Mouse (Mus musculus) lung, embryonic 14.5 days (tissue): ENCODE results near the gene Nt5dc2. TPM values are rescaled to one million over a fixed set of nuclear protein-coding genes. Genes with fewer than 3 reads are reported as not detected.
A peak's percentile ranks its signal among the peaks of the same experiment; 100 is the strongest.

ENCODE experiments used
- ATAC-seq: fragments of 200-750 bp; cut with Nextera tagmentation; 2 replicates; pipeline ENCODE4 v1.8.0; 2017; ENCODE audit warnings: mild to moderate bottlenecking, moderate TSS enrichment, moderate library complexity; ENCODE audit not compliant: insufficient read depth
- DNase-seq: peaks from one replicate; pipeline ENCODE4 v3.0.0-alpha.2; 2015
- H3K27ac ChIP-seq: fragments of 300-500 bp; sonication (generic); 2 replicates; pipeline ENCODE4 v1.5.1; 2014; ENCODE audit warnings: low read depth, mild to moderate bottlenecking, moderate library complexity
- H3K27me3 ChIP-seq: fragments of 300-500 bp; sonication (generic); 2 replicates; pipeline ENCODE4 v1.6.1; 2014; ENCODE audit warnings: low read length, control low read depth; ENCODE audit not compliant: insufficient read depth
- H3K36me3 ChIP-seq: fragments of 300-500 bp; sonication (generic); 2 replicates; pipeline ENCODE4 v1.6.1; 2014; ENCODE audit warnings: control low read depth; ENCODE audit not compliant: insufficient read depth
- H3K4me1 ChIP-seq: fragments of 300-500 bp; sonication (generic); 2 replicates; pipeline ENCODE4 v1.6.1; 2014; ENCODE audit warnings: antibody characterized with exemption, control low read depth; ENCODE audit not compliant: insufficient read depth
- H3K4me2 ChIP-seq: fragments of 300-500 bp; sonication (generic); 2 replicates; pipeline ENCODE4 v1.6.1; 2014; ENCODE audit warnings: mild to moderate bottlenecking
- H3K4me3 ChIP-seq: fragments of 300-500 bp; sonication (generic); 2 replicates; pipeline ENCODE4 v1.5.1; 2014; ENCODE audit warnings: low read depth, low read length
- H3K9ac ChIP-seq: fragments of 300-500 bp; sonication (generic); 2 replicates; pipeline ENCODE4 v1.6.1; 2014
- H3K9me3 ChIP-seq: fragments of 300-500 bp; sonication (generic); 2 replicates; pipeline ENCODE4 v1.6.1; 2016; ENCODE audit warnings: low read depth, low read length, control low read depth
- CTCF ChIP-seq: IDR thresholded peaks from 2 replicates; pipeline ENCODE4 v1.5.1; 2016; ENCODE audit warnings: antibody characterized with exemption, low read depth
- WGBS: fragments of 180-500 bp; shearing (Covaris S2); extraction: QIAGEN DNeasy Blood & Tissue Kit; methylation state at CpG from one replicate; pipeline ENCODE4 v1.1.7; 2014; 5-methylcytosine and 5-hydroxymethylcytosine counted together
- polyA plus RNA-seq: library from polyadenylated mRNA; unstranded; fragments of >200 nt; fragmentation: Nextera tagmentation; extraction: Ambion mirVana; gene quantifications from 2 replicates; pipeline ENCODE4 v1.2.1, GENCODE M21; 2014

Nt5dc2 gene
- polyA plus RNA-seq, 1 experiment from 2014 or later: 510 TPM

- Histone ChIP-seq H3K27me3 (no peaks in the 10 kb centered on the region), H3K9ac (no peak overlapping the region), H3K9me3 (no peaks in the 10 kb centered on the region), H3K4me3 (peak overlapping the region; percentile 92), H3K4me1 (peaks cover 29% of the 10 kb centered on the region), H3K4me2 (peak overlapping the region; percentile 97), H3K36me3 (peaks cover 21% of the 10 kb centered on the region), H3K27ac (peak overlapping the region; percentile 95)
- 63% methylated on average over 15 of the region's 15 CpGs for WGBS
- ATAC-seq (no peak), DNase-seq (no peak)
- no peak for TF ChIP-seq CTCF
These were observed 1.3 kb upstream of the Nt5dc2 start for GRCm38 (mm10) chr14:31129326-31130235.

GRCm38 (mm10) chr14:31131272-31131821 lies 494 bp downstream of the Nt5dc2 start:
- no peaks in the 10 kb centered on the region for H3K27me3 ChIP-seq
- H3K4me2 ChIP-seq: peak overlapping the region; percentile 97
- ATAC-seq (no peak; the same call in 1 of the 2 replicates), DNase-seq (peak; percentile 68)
- peak overlapping the region; percentile 92 for H3K9ac ChIP-seq
- H3K4me1 ChIP-seq: peaks cover 25% of the 10 kb centered on the region
- H3K4me3 ChIP-seq: peak overlapping the region; percentile 92
- no peak for TF ChIP-seq CTCF
- under 1% methylated on average over 43 of the region's 43 CpGs for WGBS
- peak overlapping the region; percentile 95 for H3K27ac ChIP-seq
- H3K36me3 ChIP-seq: peaks cover 36% of the 10 kb centered on the region
- no peaks in the 10 kb centered on the region for H3K9me3 ChIP-seq

- Histone ChIP-seq H3K27ac (no peak overlapping the region), H3K27me3 (no peaks in the 10 kb centered on the region), H3K9me3 (no peaks in the 10 kb centered on the region), H3K4me3 (peak overlapping the region; percentile 92), H3K36me3 (peaks cover 42% of the 10 kb centered on the region), H3K4me1 (peaks cover 25% of the 10 kb centered on the region), H3K9ac (peak overlapping the region; percentile 92), H3K4me2 (peak overlapping the region; percentile 97)
- ATAC-seq (no peak), DNase-seq (peak; percentile 62)
- 4% methylated on average over 6 of the region's 6 CpGs for WGBS
- TF ChIP-seq CTCF: no peak
These were observed 1.2 kb downstream of the Nt5dc2 start for GRCm38 (mm10) chr14:31132031-31132430.

- TF ChIP-seq CTCF: no peak
- peaks cover 42% of the 10 kb centered on the region for H3K36me3 ChIP-seq
- DNase-seq: no peak
- H3K4me1 ChIP-seq: peaks cover 25% of the 10 kb centered on the region
- H3K9me3 ChIP-seq: no peaks in the 10 kb centered on the region
- no peak for ATAC-seq
- H3K9ac ChIP-seq: peak overlapping the region; percentile 92; the same call in 1 of the 2 replicates
- peak overlapping the region; percentile 92 for H3K4me3 ChIP-seq
- WGBS: 74% methylated on average over 7 of the region's 7 CpGs
- no peaks in the 10 kb centered on the region for H3K27me3 ChIP-seq
- no peak overlapping the region for H3K27ac ChIP-seq
- peak overlapping the region; percentile 97 for H3K4me2 ChIP-seq
These were observed 1.7 kb downstream of the Nt5dc2 start for GRCm38 (mm10) chr14:31132491-31132975.

GRCm38 (mm10) chr14:31133023-31133665 lies 2.3 kb downstream of the Nt5dc2 start:
- Histone ChIP-seq H3K4me2 (peak overlapping the region; percentile 97), H3K4me1 (peaks cover 25% of the 10 kb centered on the region), H3K27me3 (no peaks in the 10 kb centered on the region), H3K9me3 (no peaks in the 10 kb centered on the region), H3K27ac (no peak overlapping the region; the same call in 1 of the 2 replicates), H3K4me3 (peak overlapping the region; percentile 92; the same call in 1 of the 2 replicates), H3K9ac (peak overlapping the region; percentile 92; the same call in 1 of the 2 replicates), H3K36me3 (peaks cover 48% of the 10 kb centered on the region)
- 33% methylated on average over 11 of the region's 11 CpGs for whole genome bisulfite sequencing
- TF ChIP-seq CTCF: no peak
- DNase-seq (peak; percentile 63), ATAC-seq (no peak)

GRCm38 (mm10) chr14:31134015-31135000 lies 3.5 kb downstream of the Nt5dc2 start:
- Histone ChIP-seq H3K36me3 (peaks cover 60% of the 10 kb centered on the region), H3K27ac (no peak overlapping the region), H3K4me2 (peak overlapping the region; percentile 97; the same call in 1 of the 2 replicates), H3K4me3 (no peak overlapping the region), H3K9ac (no peak overlapping the region), H3K27me3 (no peaks in the 10 kb centered on the region), H3K4me1 (peaks cover 25% of the 10 kb centered on the region), H3K9me3 (no peaks in the 10 kb centered on the region)
- no peak for TF ChIP-seq CTCF
- WGBS: 87% methylated on average over 25 of the region's 25 CpGs
- no peak for ATAC-seq
- no peak for DNase-seq
